Mouse (Mus musculus): ENCODE measurements around the gene Btbd16. TPM values are rescaled to one million over a fixed set of nuclear protein-coding genes. Genes with fewer than 3 reads are reported as not detected.
A peak's percentile ranks its signal among the peaks of the same experiment; 100 is the strongest.

Gene Btbd16
- polyA plus RNA-seq, 1 experiment from 2014 or later: not detected

GRCm38 (mm10) chr7:130816243-130816642 is 42.4 kb downstream of the Btbd16 start:
- no peaks in the 10 kb centered on the region for H3K36me3 ChIP-seq (ENCODE audit: control insufficient read depth, insufficient read depth, low read length)
- H3K9me3 ChIP-seq (replicated peaks; ENCODE audit: control insufficient read depth, low read length): no peaks in the 10 kb centered on the region
- no peak for ATAC-seq (replicated peaks; ENCODE audit: insufficient number of reproducible peaks, low FRiP score, low TSS enrichment)
- no peak overlapping the region for H3K4me2 ChIP-seq
- peaks cover 6% of the 10 kb centered on the region; the same call in 1 of the 2 replicates for H3K4me1 ChIP-seq (ENCODE audit: control insufficient read depth, insufficient read depth, low read length)
- no peak overlapping the region for H3K9ac ChIP-seq (ENCODE audit: low read depth, low read length)
- H3K27ac ChIP-seq (ENCODE audit: low read depth, low read length): no peak overlapping the region
- 71% methylated on average over 7 of the region's 7 CpGs for WGBS (ENCODE audit: insufficient replicate concordance)
- H3K4me3 ChIP-seq (ENCODE audit: low read depth, low read length): no peak overlapping the region
- peaks cover 2% of the 10 kb centered on the region; the same call in 1 of the 2 replicates for H3K27me3 ChIP-seq (ENCODE audit: control insufficient read depth, insufficient read depth, low read length)

GRCm38 (mm10) chr7:130818813-130819212 is 44.9 kb downstream of the Btbd16 start:
- H3K27ac ChIP-seq (ENCODE audit: low read depth, low read length): no peak overlapping the region
- H3K4me1 ChIP-seq (ENCODE audit: control insufficient read depth, insufficient read depth, low read length): peaks cover 6% of the 10 kb centered on the region; the same call in 1 of the 2 replicates
- no peak for ATAC-seq (replicated peaks; ENCODE audit: insufficient number of reproducible peaks, low FRiP score, low TSS enrichment)
- H3K36me3 ChIP-seq (ENCODE audit: control insufficient read depth, insufficient read depth, low read length): no peaks in the 10 kb centered on the region
- H3K9me3 ChIP-seq (replicated peaks; ENCODE audit: control insufficient read depth, low read length): no peaks in the 10 kb centered on the region
- H3K4me2 ChIP-seq: no peak overlapping the region
- peaks cover 16% of the 10 kb centered on the region for H3K27me3 ChIP-seq (ENCODE audit: control insufficient read depth, insufficient read depth, low read length)
- no peak overlapping the region for H3K4me3 ChIP-seq (ENCODE audit: low read depth, low read length)
- 42% methylated on average over 5 of the region's 5 CpGs for WGBS (ENCODE audit: insufficient replicate concordance)
- no peak overlapping the region for H3K9ac ChIP-seq (ENCODE audit: low read depth, low read length)

GRCm38 (mm10) chr7:130819624-130820023 is 45.8 kb downstream of the Btbd16 start:
- H3K4me2 ChIP-seq: no peak overlapping the region
- peaks cover 10% of the 10 kb centered on the region; the same call in 1 of the 2 replicates for H3K4me1 ChIP-seq (ENCODE audit: control insufficient read depth, insufficient read depth, low read length)
- no peak overlapping the region for H3K4me3 ChIP-seq (ENCODE audit: low read depth, low read length)
- no peak overlapping the region for H3K9ac ChIP-seq (ENCODE audit: low read depth, low read length)
- H3K36me3 ChIP-seq (ENCODE audit: control insufficient read depth, insufficient read depth, low read length): no peaks in the 10 kb centered on the region
- peaks cover 17% of the 10 kb centered on the region for H3K27me3 ChIP-seq (ENCODE audit: control insufficient read depth, insufficient read depth, low read length)
- no peak for ATAC-seq (replicated peaks; ENCODE audit: insufficient number of reproducible peaks, low FRiP score, low TSS enrichment)
- H3K27ac ChIP-seq (ENCODE audit: low read depth, low read length): no peak overlapping the region
- H3K9me3 ChIP-seq (replicated peaks; ENCODE audit: control insufficient read depth, low read length): no peaks in the 10 kb centered on the region
- WGBS (ENCODE audit: insufficient replicate concordance): 55% methylated on average over 10 of the region's 10 CpGs

- Histone ChIP-seq H3K36me3 (ENCODE audit: control insufficient read depth, insufficient read depth, low read length) (no peaks in the 10 kb centered on the region), H3K4me3 (ENCODE audit: low read depth, low read length) (no peak overlapping the region), H3K4me2 (peak overlapping the region; percentile 38), H3K9me3 (replicated peaks; ENCODE audit: control insufficient read depth, low read length) (no peaks in the 10 kb centered on the region), H3K9ac (ENCODE audit: low read depth, low read length) (no peak overlapping the region), H3K4me1 (ENCODE audit: control insufficient read depth, insufficient read depth, low read length) (peaks cover 8% of the 10 kb centered on the region; the same call in 1 of the 2 replicates), H3K27ac (ENCODE audit: low read depth, low read length) (no peak overlapping the region), H3K27me3 (ENCODE audit: control insufficient read depth, insufficient read depth, low read length) (peaks cover 18% of the 10 kb centered on the region)
- no peak for ATAC-seq (replicated peaks; ENCODE audit: insufficient number of reproducible peaks, low FRiP score, low TSS enrichment)
- 29% methylated on average over 9 of the region's 9 CpGs for WGBS (ENCODE audit: insufficient replicate concordance)
Observed at GRCm38 (mm10) chr7:130823992-130824391, 50.1 kb downstream of the Btbd16 start.

- Histone ChIP-seq H3K27ac (ENCODE audit: low read depth, low read length) (no peak overlapping the region), H3K4me2 (no peak overlapping the region), H3K4me3 (ENCODE audit: low read depth, low read length) (no peak overlapping the region), H3K9ac (ENCODE audit: low read depth, low read length) (no peak overlapping the region), H3K4me1 (ENCODE audit: control insufficient read depth, insufficient read depth, low read length) (peaks cover 3% of the 10 kb centered on the region; the same call in 1 of the 2 replicates), H3K27me3 (ENCODE audit: control insufficient read depth, insufficient read depth, low read length) (peaks cover 15% of the 10 kb centered on the region), H3K36me3 (ENCODE audit: control insufficient read depth, insufficient read depth, low read length) (no peaks in the 10 kb centered on the region), H3K9me3 (replicated peaks; ENCODE audit: control insufficient read depth, low read length) (no peaks in the 10 kb centered on the region)
- 47% methylated on average over 3 of the region's 3 CpGs for WGBS (ENCODE audit: insufficient replicate concordance)
- no peak for ATAC-seq (replicated peaks; ENCODE audit: insufficient number of reproducible peaks, low FRiP score, low TSS enrichment)
Observed at GRCm38 (mm10) chr7:130826343-130826742, 52.5 kb downstream of the Btbd16 start.

GRCm38 (mm10) chr7:130827431-130827830 is 53.6 kb downstream of the Btbd16 start:
- Histone ChIP-seq H3K27ac (ENCODE audit: low read depth, low read length) (no peak overlapping the region), H3K36me3 (ENCODE audit: control insufficient read depth, insufficient read depth, low read length) (no peaks in the 10 kb centered on the region), H3K9me3 (replicated peaks; ENCODE audit: control insufficient read depth, low read length) (no peaks in the 10 kb centered on the region), H3K4me3 (ENCODE audit: low read depth, low read length) (no peak overlapping the region), H3K27me3 (ENCODE audit: control insufficient read depth, insufficient read depth, low read length) (peaks cover 8% of the 10 kb centered on the region), H3K4me2 (no peak overlapping the region), H3K4me1 (ENCODE audit: control insufficient read depth, insufficient read depth, low read length) (peaks cover 3% of the 10 kb centered on the region; the same call in 1 of the 2 replicates), H3K9ac (ENCODE audit: low read depth, low read length) (no peak overlapping the region)
- no peak for ATAC-seq (replicated peaks; ENCODE audit: insufficient number of reproducible peaks, low FRiP score, low TSS enrichment)
- WGBS (ENCODE audit: insufficient replicate concordance): 33% methylated on average over 3 of the region's 3 CpGs

GRCm38 (mm10) chr7:130827844-130828403 is 54.1 kb downstream of the Btbd16 start:
- no peak overlapping the region for H3K9ac ChIP-seq (ENCODE audit: low read depth, low read length)
- H3K9me3 ChIP-seq (replicated peaks; ENCODE audit: control insufficient read depth, low read length): no peaks in the 10 kb centered on the region
- H3K27me3 ChIP-seq (ENCODE audit: control insufficient read depth, insufficient read depth, low read length): peaks cover 4% of the 10 kb centered on the region
- H3K36me3 ChIP-seq (ENCODE audit: control insufficient read depth, insufficient read depth, low read length): no peaks in the 10 kb centered on the region
- H3K4me3 ChIP-seq (ENCODE audit: low read depth, low read length): no peak overlapping the region
- H3K4me1 ChIP-seq (ENCODE audit: control insufficient read depth, insufficient read depth, low read length): peaks cover 3% of the 10 kb centered on the region; the same call in 1 of the 2 replicates
- no peak overlapping the region for H3K4me2 ChIP-seq
- H3K27ac ChIP-seq (ENCODE audit: low read depth, low read length): no peak overlapping the region
- WGBS (ENCODE audit: insufficient replicate concordance): 82% methylated on average over 9 of the region's 9 CpGs
- no peak for ATAC-seq (replicated peaks; ENCODE audit: insufficient number of reproducible peaks, low FRiP score, low TSS enrichment)

GRCm38 (mm10) chr7:130828475-130828874 is 54.6 kb downstream of the Btbd16 start:
- H3K27me3 ChIP-seq (ENCODE audit: control insufficient read depth, insufficient read depth, low read length): peaks cover 4% of the 10 kb centered on the region; the same call in 1 of the 2 replicates
- WGBS (ENCODE audit: insufficient replicate concordance): 75% methylated on average over 10 of the region's 10 CpGs
- no peak overlapping the region for H3K4me2 ChIP-seq
- no peaks in the 10 kb centered on the region for H3K36me3 ChIP-seq (ENCODE audit: control insufficient read depth, insufficient read depth, low read length)
- H3K9me3 ChIP-seq (replicated peaks; ENCODE audit: control insufficient read depth, low read length): no peaks in the 10 kb centered on the region
- no peak overlapping the region for H3K9ac ChIP-seq (ENCODE audit: low read depth, low read length)
- no peak overlapping the region for H3K27ac ChIP-seq (ENCODE audit: low read depth, low read length)
- ATAC-seq (replicated peaks; ENCODE audit: insufficient number of reproducible peaks, low FRiP score, low TSS enrichment): no peak
- H3K4me1 ChIP-seq (ENCODE audit: control insufficient read depth, insufficient read depth, low read length): peaks cover 3% of the 10 kb centered on the region; the same call in 1 of the 2 replicates
- H3K4me3 ChIP-seq (ENCODE audit: low read depth, low read length): no peak overlapping the region

GRCm38 (mm10) chr7:130831586-130831985 is 57.7 kb downstream of the Btbd16 start:
- WGBS (ENCODE audit: insufficient replicate concordance): 85% methylated on average over 5 of the region's 5 CpGs
- H3K4me3 ChIP-seq (ENCODE audit: low read depth, low read length): no peak overlapping the region
- ATAC-seq (replicated peaks; ENCODE audit: insufficient number of reproducible peaks, low FRiP score, low TSS enrichment): no peak
- no peak overlapping the region for H3K4me2 ChIP-seq
- H3K9me3 ChIP-seq (replicated peaks; ENCODE audit: control insufficient read depth, low read length): no peaks in the 10 kb centered on the region
- no peak overlapping the region for H3K27ac ChIP-seq (ENCODE audit: low read depth, low read length)
- H3K9ac ChIP-seq (ENCODE audit: low read depth, low read length): no peak overlapping the region
- peaks cover 10% of the 10 kb centered on the region for H3K4me1 ChIP-seq (ENCODE audit: control insufficient read depth, insufficient read depth, low read length)
- peaks cover 2% of the 10 kb centered on the region; the same call in 1 of the 2 replicates for H3K27me3 ChIP-seq (ENCODE audit: control insufficient read depth, insufficient read depth, low read length)
- H3K36me3 ChIP-seq (ENCODE audit: control insufficient read depth, insufficient read depth, low read length): no peaks in the 10 kb centered on the region
